Mouse (Mus musculus): ENCODE measurements at regions not wholly inside any gene's neighbourhood (a gene's known extent, or its start where the extent isn't known, plus 50 kb on each side); places are given as distances from the start of the nearest gene placed in this dataset.

DNA sequence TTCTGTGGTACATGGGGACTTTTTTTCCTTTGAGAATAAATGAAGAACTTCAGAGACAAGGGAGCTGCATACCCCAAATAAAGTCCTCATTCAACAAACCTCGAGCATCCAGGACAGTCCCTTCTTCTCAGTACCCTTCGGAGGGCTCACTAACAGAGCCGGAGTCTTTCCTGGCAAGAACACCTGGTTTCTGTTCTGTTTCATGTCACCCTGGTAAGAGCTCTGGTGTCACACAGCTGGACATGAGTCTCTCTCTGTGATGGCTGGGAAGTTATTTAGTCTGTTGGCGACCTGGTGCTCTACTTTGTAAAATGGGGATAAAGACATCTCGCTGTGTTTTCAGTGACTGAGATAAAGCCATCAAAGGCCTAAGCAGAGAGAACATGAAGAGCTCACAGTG, 154.3 kb upstream of the Fndc3a start:
- no peak for TF ChIP-seq CTCF (IDR thresholded peaks at IDR 0.05; ENCODE audit: control insufficient read depth, insufficient read depth, low read length)
- TF ChIP-seq POLR2A (IDR thresholded peaks at IDR 0.05; ENCODE audit: borderline replicate concordance, control insufficient read depth, low read depth, low read length): no peak
